Mouse (Mus musculus) thymus, postnatal 14 days (tissue): Measurements from ENCODE around the gene Naa15.

Experiments used
- DNase-seq: peaks from one replicate; pipeline ENCODE4 v3.0.0; 2021

Naa15 gene

DNA sequence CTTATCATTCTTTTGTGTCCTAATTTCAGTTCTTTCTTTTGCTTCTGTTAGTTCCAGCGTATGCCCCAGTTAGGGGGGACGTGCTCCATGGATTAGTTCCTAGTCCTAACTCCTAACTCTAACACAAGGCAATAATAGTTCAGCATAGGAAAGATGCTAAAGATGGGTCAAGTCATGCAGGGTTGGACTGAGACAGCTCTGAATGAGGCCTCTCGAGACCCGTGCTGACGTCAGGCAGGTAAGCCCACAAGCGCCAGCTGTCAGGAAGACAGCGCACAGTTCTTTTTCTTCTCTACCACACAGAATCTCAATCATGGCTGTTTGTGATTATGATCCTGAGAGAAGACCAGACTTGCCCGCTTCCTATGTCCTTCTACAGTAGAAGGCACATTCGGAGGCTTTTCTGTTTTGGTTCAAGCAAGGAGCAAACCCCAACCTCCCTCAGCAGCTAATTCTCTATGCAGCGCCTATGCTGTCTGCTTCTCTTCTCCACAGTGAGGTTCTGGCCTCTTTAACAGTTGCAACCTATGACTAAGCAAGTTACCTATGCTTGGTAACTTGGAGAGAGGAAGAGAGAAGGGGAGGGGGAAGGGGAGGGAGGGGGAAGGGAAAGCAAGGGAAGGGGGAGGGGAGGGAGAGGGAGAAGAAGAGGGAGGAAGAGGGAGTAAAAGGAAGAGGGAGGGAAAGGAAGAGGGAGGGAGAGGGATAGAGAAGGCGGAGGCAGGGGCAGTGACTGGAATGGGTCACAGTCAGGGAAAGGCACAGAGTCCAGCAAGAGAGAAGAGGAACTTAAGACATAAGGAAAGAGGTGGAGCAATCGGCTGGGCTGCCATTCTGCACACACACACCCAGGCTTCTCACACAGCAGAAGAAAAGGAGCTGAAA lies 103.2 kb downstream of the Naa15 start:
- no peak for DNase-seq

DNA sequence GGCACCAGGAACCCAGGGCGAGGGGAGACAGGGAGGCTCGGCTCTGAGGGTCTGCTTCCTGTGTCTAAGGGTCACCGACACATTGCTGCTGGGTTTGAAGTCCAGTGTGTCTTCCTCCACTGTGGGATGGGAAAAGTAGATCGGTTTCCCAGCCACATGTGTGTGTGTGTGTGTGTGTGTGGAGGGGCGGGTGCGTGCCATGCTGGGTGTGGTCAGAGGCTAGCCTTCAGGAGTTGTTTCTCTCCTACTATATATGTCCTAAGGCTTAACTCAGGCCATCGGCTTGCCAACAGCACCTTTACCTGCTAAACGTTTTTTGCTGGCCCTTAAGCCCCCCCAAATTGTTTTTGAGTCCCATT lies 103.8 kb downstream of the Naa15 start:
- no peak for DNase-seq

DNA sequence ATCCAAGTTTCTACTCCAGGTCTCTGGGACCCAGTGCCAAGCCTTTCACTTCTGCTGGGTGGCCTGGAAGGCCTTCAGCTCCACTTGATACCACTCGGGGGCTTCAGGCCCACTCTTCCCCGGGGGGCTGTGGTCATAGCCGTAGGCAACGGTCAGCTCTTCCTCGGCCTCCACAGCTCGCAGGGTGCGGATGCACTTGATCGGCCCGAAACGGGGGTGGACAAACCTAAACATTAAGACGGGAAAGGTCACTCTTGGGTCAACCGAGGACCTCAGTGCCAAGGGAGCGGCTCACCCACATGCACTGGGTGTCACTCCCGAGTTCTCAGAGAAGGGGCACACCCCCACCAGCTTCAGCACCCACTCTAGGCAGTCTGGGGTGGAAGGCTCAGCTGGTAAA lies 106.3 kb downstream of the Naa15 start:
- no peak for DNase-seq

DNA sequence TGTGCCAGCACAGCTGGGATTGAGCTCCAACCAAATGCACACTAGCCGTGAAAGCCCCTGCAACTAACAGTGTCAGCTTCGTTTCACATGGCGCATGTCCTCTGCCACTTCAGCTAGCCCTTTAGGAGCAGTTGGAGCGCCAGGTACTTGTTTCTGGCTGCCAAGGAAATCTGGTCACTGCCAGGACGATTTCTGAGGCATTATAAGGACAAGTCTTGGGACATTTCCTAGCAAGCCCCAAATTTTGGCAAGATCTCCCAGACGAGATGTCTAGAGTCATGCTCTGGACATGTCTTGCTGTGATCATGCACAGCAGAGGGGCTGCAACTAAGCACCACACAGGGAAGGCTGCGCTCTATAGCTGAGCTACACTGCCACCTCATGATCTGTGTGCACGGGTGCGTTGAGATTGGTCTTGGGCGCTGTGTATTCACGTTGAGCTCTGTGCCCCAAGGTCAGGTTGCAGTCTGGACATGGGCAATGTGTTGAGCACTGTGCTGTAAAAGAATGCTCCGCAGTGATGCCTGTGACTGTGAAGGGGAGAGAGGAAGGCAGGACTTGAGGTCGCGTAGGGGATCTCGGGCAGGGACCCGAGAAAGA lies 110.3 kb downstream of the Naa15 start:
- no peak for DNase-seq
